Mouse (Mus musculus) urinary bladder, adult 18-20 months (tissue): ENCODE data around the gene Arhgap22.

Source experiments
- DNase-seq, 2 experiments: peaks; one replicate each; pipeline ENCODE4 v3.0.0; 2022; ENCODE audit warnings: low spot score in 2 of 2, mixed read lengths in 2 of 2

Gene Arhgap22

DNA sequence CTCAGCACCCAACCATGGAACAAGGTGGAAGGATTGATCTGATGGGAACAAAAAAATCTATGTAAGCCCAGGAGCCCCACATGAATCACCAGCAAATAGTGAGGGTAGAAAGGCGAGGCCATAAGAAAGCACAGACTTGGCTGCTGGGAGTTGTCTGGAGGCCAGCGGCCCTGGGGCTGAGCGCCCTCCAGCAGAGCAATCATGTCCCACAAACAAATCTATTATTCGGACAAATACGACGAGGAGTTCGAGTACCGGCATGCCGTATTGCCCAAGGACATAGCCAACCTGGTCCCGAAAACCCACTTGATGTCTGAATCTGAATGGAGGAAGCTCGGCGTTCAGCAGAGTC, 892 bp upstream of the Arhgap22 start:
- no peak for DNase-seq

DNA sequence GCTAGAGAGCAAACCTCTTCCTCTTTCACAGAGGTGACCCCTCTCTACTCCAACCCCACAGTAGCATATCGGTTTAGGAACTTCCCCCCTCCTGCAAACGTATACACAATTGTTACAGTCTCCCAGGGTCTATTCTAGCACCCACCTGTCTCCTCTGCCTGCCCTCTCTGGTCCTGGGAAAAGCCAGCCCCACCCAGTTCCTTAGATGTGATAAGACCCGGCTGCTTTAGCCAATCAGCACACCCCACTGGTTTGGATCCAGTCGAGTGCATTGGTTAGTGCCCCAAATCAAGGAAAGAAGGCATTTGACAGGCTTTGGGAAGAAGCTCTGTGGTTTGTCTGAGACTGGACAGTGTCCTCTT, 922 bp downstream of the Arhgap22 start:
- DNase-seq, result no peak

DNA sequence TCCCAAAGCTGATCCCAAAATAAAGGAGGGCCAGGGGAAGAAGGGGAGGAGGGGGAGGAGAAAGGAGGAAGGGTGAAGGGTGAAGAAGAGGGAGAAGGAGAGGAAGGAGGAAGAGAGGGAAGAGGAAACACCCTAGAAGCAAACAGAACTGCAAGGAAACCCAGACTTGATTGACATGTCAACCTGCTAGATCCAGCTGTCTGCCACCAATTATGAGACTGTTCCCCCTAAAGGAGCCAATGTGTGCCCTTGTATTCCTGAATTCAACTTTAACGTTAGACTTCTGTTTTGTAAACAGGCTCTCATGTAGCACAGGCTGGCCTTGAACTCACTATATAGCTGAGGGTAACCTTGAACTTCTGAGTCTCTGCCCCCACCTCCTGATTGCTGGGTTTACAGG, 1.3 kb downstream of the Arhgap22 start:
- DNase-seq, result no peak

DNA sequence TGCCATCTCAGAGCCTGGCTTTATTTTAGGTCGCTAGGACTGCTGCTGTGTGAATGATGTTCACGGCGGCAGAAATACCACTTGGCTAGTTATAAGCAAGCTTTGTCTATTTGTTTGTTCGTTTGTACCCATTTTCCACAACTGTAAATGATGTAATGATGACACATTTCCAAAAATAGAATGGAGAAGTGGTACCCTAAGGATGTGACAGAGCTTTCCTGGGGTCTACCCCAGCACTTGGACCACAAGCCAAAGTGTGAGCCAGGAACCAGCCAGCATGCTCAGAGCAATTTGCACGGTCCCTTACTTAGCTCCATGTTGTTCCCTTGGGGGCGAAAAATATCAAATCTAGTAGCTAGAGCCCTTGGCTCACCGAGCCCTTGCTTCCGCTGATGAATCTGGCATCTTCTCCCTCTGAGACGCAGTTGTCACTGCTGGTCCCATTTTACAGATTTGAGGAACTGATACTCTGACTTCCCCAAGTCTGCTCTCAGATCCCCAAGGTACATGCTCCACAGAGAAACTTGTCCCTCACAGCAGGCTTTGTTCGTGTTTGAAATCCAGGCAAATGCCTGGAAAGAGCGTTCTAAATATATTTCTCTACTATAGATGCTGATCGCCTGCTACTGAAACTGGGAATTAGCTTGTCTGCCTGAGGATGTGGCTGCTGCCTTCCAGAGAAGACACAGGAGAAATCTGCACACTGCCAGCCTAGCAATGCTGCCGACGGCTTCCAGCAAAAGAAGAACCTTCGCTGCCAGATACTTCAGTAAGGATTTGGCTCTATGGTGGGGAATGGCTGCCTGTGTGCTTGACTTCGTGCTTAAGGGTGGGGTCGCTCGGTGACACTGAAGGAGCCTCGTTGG, 2.8 kb downstream of the Arhgap22 start:
- no peak for DNase-seq

DNA sequence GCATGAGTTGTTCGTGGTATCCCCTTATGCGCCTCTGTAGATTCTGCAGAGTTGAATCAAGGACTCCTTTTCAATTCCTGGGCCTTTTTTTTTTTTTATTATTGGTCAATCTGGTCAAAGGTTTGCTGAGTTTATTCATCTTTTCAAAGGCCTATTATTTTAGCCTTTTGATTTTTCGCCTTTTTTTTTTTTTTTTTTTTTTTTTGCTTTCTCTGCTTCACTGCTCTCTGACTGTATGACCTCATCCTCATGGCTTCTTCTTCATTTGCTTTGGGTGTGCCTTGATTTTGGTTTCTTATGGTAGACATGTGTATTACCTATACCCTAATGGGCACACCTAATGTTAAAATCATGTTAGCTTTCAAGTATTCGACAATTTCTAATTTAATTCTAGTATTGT, 11.4 kb downstream of the Arhgap22 start:
- DNase-seq, result no peak

DNA sequence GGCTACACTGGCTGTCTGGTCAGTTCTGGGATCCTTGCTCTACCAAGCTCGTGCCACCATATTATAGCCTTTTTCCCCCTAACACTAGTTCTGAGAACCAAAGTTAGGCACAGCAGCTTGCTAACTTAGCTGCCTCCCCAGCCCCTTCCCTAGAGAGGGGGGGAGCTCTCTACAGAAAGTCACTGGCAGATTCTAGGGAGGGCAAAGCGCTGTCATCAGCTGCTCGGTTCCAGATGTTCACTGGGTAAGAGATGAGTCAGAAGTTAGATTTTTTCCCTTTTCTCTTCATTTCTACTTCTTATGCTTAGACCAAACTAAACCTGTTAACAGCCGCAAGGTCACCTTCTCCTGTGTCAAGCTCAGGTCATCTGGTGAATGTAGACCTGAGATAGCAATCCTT, 16.8 kb downstream of the Arhgap22 start:
- DNase-seq, result no peak

DNA sequence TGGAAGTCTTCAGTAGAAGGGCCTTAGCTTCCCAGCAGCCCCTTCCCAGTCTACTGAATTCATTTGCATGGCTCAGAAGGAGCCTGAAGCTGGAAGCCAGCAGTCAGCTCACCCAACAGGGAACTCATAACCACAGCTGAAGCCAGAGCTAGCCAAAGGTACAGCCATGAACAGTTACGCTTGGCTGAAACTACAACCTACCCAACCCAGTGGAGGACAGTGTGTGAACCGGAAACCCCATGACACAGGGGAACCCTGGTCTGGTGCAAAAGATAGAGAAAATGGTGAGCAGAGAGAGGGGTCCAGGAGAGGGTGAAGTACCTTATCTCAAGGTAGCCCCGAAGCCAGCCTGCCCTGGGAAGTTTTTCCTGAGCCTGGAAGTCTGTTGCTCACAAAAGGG, 17.5 kb downstream of the Arhgap22 start:
- no peak for DNase-seq

DNA sequence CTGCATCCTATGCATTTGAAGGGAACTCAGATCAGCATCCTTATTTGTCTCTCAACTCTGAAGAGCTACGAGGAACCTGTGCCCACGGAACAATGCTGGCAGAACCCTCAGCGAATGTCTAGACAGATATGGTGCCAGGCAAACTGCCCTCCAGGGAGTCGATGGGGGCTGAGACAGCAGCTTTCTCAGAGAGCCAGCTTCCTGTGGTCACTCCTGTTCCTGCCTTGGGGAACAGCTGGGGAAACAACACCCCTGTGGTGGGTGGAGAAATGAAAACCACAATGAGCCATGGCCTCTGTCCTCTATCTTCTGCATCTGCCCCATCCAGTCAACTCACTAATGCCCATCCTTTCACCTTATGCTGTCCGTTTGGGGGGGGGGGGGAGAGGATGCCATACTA, 18.2 kb downstream of the Arhgap22 start:
- no peak for DNase-seq

DNA sequence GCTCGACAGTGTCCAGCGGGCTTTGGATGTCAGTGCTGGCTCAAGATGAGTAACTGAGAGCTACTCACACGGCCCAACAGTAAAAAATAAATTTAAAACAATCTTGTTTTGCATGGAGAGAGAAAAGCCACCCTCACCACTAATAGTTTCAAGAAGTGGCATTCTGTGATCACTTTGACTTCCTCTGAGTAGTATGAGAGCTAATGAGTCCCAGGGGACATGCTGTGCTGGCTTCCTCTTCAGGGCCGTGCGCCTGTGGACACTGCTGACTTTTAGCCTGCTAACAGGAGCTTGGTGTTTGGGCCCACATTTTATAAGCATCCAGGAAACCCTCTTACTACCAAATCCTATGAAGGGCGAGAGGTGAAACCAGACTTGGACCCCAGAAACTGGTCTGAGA, 21.8 kb downstream of the Arhgap22 start:
- no peak for DNase-seq

DNA sequence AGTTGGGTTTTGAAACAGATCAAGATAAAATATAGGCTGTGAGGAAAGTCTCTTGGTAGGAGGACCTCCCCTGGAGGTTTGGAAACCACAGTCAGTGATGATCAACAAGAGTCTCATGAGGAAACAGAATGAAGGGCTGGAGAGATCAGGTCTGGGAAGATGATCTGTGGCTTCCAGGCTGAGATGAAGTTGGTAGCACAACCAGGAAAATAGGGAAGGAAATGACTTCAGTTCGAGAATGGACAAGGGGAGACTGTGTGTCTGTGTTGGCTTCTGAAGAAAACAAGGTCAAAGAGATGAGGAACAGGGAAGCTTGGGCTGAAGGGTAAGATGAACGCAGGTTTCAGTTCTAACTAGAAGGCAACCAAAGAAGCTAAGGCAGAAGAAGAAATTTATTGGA, 26.6 kb downstream of the Arhgap22 start:
- no peak for DNase-seq

DNA sequence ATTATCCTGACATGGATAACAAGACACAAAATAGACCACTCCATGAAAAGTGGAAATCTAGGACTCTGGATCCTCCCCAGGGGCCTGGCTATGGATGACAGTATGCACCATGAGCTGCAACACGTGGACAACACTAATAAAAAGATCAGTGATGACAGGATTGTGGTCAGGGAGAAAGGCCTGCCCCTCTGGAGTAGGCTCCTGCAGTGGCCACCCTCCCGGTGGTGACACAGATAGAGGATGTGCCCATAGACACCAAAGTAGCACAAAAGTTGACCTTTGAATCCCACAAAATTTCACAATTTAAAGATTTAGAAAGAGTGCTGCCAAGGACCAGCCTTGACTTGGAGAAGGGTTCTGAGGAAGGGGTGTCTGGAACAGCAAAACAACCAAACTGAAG, 29.4 kb downstream of the Arhgap22 start:
- DNase-seq, result no peak

DNA sequence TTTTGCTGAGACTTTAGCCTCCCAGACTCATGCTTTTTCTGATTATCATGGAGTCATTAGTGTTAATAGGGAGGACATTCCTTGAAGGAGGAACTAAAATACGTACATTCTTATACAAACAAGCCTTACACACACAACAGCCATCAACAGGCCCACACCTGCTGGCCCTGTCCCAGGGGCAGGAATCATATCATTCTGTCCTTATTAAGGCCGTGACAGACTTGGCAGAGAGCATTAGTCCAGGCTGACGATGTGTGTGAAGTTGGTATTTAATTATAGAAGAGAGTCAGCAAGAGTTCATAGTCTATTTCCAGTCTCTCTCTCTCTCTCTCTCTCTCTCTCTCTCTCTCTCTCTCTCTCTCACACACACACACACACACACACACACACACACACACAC, 30.7 kb downstream of the Arhgap22 start:
- DNase-seq, result no peak

DNA sequence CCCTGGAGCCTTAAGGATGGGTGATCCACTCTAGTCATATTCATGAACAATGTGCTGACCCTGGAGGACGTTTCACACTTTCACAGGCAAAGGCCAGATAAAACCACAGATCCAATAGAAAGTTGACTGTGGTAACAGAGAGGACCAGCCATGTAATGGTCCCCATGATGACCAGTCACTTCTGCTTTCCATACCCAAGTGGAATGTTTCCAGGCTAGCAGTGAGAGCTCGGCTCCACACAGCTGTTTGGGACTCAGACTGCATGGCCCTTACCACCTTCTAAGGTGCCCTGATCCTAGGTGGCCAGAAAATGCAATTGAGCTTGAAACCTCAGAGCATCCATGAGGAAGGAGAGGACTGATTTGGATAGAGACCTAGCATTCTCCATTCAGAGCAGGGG, 31.1 kb downstream of the Arhgap22 start:
- no peak for DNase-seq

DNA sequence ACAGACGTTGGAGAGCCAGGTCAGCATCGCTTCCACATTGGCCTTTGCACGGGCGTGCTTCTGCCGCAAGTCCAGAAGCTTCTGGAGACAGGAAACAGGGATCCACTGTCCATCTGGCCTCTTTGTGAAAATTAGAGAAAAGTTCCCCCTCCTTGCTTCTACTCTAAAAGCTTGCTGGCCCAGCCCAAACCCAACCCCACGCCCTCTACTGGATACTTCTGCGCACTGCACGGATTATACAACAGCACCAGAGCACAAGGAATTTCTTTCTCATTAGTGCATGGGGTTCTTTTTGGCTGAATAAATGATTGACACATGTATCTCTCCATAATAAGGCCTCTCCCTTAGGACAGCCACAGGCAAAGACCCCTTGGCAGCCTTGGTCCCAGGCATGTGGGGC, 32.6 kb downstream of the Arhgap22 start:
- DNase-seq, result peak in 1 of 2 experiments; percentile 9

DNA sequence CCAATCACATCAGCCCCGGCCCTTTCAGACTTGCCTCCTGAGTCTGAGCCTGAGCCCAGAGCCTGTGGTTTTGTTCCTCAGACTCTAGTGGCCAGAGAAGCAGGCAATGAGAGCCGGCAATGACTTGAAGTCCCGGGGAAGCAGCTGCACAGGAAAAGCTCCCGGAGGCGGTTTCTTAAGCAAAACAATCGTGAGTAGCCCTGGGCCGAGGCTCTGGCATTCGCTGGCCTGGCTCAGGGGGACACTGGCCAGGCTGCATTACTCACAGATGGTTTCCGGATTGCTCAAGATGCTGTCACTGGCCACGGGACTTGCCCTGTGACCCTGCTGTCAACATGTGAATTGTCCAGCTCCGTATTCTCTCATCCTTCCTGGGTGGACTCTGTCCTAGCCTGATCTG, 33.8 kb downstream of the Arhgap22 start:
- DNase-seq, result peak; percentile 16 to 64

DNA sequence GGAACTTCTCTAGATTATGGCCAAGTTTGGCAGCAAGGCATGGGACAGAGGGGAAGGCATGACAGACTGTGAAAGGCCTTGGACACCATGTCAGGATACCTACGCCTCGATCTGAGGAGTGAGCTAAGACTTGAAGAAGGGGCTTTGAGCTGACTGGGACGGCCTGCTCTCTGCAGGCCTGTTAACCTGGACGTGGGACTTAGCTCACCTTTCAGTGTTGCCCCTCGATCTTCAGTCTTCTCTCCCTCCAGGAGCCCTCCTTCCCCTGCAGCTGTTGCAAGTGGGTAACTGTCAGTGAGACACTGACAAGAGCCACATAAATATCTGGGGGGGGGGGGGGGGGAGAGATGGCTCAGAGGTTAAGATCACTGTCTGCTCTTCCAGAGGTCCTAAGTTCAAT, 34.9 kb downstream of the Arhgap22 start:
- DNase-seq, result no peak

DNA sequence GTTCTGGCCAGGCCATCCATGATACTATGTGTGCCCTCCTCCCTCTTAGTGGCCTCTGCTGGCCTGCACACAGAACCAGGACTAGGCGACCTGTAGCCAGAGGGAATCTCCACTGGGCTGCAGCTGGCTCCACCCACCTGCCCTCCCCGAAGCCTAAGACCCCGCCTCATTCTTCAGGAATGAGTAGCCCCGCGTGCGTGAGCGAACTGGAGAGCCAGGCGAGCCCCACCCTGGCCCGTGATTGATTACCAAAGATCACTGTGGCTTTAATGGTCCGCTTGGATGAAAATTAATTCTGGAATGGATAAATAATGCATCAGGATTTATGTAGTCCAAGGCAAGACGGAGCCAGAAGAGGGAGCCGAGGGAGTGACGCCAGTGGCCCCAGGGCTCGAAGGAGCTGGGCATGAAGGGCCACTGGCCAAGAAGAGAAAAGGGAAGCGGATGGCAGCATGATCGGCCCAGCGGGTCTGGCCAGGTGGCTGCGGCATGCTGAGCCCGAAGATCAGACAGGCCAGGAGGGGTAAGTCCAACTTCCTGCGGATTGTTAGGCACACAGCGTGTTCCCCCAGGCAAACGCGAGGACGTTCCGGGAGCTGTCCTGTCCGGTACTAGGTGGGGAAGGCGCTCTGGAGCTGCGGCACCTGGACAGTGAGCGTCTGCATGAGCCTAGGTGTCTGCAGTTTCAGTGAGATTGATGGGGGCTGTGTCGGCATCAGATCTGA, 36.6 kb downstream of the Arhgap22 start:
- DNase-seq, result peak; percentile 20 to 36

DNA sequence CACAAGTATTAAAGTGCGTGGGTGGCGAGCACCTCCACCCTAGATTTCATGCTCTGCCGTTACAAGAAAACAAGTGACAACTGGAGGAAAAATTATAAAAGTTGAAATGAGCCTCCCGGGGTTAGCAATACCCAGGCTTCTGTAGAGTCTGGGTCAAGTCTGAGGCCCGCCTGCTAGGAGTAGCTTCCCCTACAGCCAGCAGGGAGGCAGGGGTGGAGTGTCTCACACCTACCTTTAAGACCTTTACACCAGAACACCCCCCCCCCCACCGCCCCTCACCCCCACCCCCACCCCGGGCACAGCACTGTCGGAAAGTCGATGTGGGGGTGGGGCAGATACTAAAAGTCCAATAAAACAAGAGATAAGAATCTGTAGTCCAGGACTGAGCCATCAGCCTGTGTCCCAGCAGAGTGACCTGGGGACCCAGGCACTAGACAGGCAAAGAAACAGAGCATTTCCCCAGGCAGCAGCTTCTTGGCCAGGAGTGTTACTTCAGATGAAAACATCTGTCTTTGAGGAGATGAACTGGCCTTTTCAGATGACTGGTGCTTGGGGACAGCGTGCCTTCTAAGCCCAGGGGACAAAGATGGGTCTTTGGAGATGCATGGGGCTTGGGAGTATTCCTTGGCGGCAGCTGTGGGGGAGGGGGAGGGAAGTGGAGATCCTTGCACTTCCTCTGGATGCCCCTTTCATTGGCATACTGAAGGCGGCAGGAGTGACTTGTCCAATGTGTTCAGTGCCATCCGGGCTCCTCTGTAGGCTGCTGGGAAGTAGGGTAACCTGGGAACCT, 37.3 kb downstream of the Arhgap22 start:
- DNase-seq, result no peak

DNA sequence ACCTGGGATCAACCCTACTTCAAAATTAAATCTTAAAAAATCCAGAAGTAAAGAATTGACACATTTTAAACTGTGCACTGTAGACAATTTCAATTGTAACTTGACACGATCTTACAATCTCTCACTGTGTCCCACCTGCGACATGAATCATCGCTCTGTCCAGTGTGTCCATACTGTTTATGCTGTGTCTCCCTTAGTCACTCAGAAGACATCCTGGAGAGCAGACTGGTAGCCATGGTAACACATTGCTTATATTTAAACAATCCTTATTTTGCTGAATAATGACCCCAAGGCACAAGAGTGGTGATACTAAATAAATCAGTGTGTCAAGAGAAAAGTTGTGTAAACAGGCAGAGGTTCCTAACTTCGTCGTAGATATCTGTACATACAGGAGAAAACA, 44.4 kb downstream of the Arhgap22 start:
- no peak for DNase-seq

DNA sequence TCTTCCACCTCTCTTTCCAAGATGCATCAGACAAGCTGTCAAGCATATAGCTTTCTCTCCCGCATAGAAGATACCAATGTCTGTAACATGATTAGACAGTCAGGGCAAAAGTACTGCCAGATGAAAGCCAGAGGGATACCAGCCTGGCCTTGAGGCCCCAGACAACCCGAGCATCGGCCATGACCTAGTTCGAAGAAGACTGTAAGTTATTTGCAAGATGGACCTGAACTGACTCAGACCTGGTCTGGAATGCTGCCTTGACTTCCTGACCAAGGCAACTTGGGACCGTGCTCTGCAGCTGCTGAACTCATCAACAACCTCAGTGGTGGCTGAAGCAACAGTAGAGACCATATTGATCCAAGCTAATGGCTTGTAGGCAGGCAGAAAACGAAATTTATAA, 46.3 kb downstream of the Arhgap22 start:
- no peak for DNase-seq

DNA sequence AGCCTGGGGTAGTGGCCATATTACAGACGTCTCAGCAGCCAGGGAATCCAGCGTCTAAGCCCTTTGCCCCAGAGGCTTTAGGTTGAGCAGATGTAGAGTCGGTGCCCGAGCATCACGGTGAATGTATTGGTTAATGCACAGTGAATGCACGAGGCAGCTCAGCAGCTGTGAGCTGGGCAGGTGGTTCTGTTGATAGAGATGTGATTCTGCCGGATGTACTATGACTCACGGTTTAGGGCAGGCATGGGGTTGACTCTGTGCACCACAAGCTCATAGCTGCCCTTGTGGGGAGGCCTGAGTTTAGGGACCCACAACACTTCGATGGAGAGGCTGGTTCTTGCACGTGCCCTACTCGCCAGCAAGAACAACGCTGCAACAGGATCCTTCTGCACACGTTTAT, 51.0 kb downstream of the Arhgap22 start:
- DNase-seq, result no peak

DNA sequence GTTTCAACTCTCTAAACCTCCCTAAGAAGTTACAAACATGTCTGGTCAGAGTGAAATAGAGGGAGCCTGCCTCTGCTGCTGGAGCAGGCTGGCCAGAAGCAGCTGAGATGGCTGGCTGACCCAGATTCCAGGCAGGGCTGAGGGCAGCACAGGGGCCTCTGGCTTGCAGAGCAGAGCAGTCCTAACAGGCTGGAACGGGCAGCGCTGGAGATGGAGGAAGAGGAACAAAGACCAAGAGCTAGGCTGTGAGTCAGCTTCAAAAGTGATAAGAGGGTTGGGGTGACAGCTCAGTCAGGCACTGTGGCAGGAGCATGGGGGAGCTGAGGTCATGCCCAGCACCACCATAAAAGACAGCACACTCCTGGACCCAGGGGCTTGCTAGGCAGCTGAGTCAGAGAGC, 62.4 kb downstream of the Arhgap22 start:
- DNase-seq, result peak in 1 of 2 experiments; percentile 15

DNA sequence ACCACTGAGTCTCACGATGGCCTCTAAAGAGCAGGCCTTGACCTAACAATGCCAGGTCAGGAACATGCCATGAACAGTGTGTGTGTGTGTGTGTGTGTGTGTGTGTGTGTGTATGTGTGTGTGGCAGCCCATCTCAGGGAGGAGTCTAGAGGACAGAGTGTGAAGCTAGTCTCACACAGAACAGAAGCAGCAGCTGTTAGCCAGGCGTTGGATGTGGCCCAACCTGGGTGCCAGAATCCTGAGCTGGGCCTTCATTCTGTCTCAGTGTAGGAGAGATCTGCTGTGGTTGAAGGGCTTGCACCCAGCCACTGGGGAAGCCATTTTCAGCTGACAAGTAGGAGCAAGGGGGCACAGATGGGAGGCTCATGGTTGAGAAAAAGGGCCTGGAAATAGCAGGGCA, 64.5 kb downstream of the Arhgap22 start:
- DNase-seq, result no peak
